Mouse (Mus musculus) hindbrain, embryonic 16.5 days (tissue): ENCODE results near the gene Atp2c1. TPM values are rescaled to one million over a fixed set of nuclear protein-coding genes. Genes with fewer than 3 reads are reported as not detected.

ENCODE experiments used
- ATAC-seq: fragments of 200-750 bp; cut with Nextera tagmentation; 2 replicates; pipeline ENCODE4 v1.8.0; 2017; ENCODE audit warnings: moderate TSS enrichment, moderate library complexity
- H3K27ac ChIP-seq: fragments of 300-500 bp; sonication (generic); 2 replicates; pipeline ENCODE4 v1.5.1; 2014; ENCODE audit warnings: low read depth, mild to moderate bottlenecking, control low read depth, low read length, moderate library complexity
- H3K27me3 ChIP-seq: fragments of 300-500 bp; sonication (generic); replicated peaks from 2 replicates; pipeline ENCODE4 v1.6.1; 2014; ENCODE audit warnings: low read length; ENCODE audit not compliant: control insufficient read depth, insufficient read depth
- H3K36me3 ChIP-seq: fragments of 300-500 bp; sonication (generic); 2 replicates; pipeline ENCODE4 v1.6.1; 2014; ENCODE audit warnings: mild to moderate bottlenecking, low read length, moderate library complexity, mixed read lengths; ENCODE audit not compliant: control insufficient read depth, insufficient read depth
- H3K4me1 ChIP-seq: fragments of 300-500 bp; sonication (generic); 2 replicates; pipeline ENCODE4 v1.6.1; 2014; ENCODE audit warnings: low read depth, low read length; ENCODE audit not compliant: control insufficient read depth, insufficient read depth
- H3K4me2 ChIP-seq: fragments of 300-500 bp; sonication (generic); 2 replicates; pipeline ENCODE4 v1.6.1; 2014; ENCODE audit warnings: mild to moderate bottlenecking, low read length, control low read depth, moderate library complexity
- H3K4me3 ChIP-seq: fragments of 300-500 bp; sonication (generic); 2 replicates; pipeline ENCODE4 v1.5.1; 2014; ENCODE audit warnings: mild to moderate bottlenecking, low read length, control low read depth, moderate library complexity
- H3K9ac ChIP-seq: fragments of 300-500 bp; sonication (generic); 2 replicates; pipeline ENCODE4 v1.6.1; 2014; ENCODE audit warnings: low read depth, mild to moderate bottlenecking, control low read depth, low read length, moderate library complexity
- H3K9me3 ChIP-seq: fragments of 300-500 bp; sonication (generic); 2 replicates; pipeline ENCODE4 v1.6.1; 2014; ENCODE audit warnings: mild to moderate bottlenecking, low read length, moderate library complexity; ENCODE audit not compliant: control insufficient read depth
- WGBS: fragments of 180-500 bp; shearing (Covaris S2); extraction: QIAGEN DNeasy Blood & Tissue Kit; methylation state at CpG from one replicate; pipeline ENCODE4 v1.1.7; 2014; 5-methylcytosine and 5-hydroxymethylcytosine counted together
- polyA plus RNA-seq: library from polyadenylated mRNA; unstranded; fragments of >200 nt; fragmentation: Nextera tagmentation; extraction: Ambion mirVana; gene quantifications from 2 replicates; pipeline ENCODE4 v1.2.1, GENCODE M21; 2015

Gene Atp2c1
- polyA plus RNA-seq, 1 experiment from 2014 or later, result 96.7 TPM

- H3K27ac ChIP-seq, result peak overlapping the region; percentile 87
- WGBS, result under 1% methylated on average over 43 of the region's 83 CpGs
These were observed 32.4 kb downstream of the Atp2c1 start for GRCm38 (mm10) chr9:105494553-105495315.

GRCm38 (mm10) chr9:105492744-105493143 is 34.4 kb downstream of the Atp2c1 start:
- H3K4me1 ChIP-seq, result peaks cover 21% of the 10 kb centered on the region
- H3K27me3 ChIP-seq, result no peaks in the 10 kb centered on the region
- no peak overlapping the region for H3K9ac ChIP-seq
- no peak overlapping the region; the same call in 1 of the 2 replicates for H3K4me3 ChIP-seq
- no peaks in the 10 kb centered on the region for H3K9me3 ChIP-seq
- H3K27ac ChIP-seq, result no peak overlapping the region
- WGBS, result 66% methylated on average over 3 of the region's 3 CpGs
- H3K36me3 ChIP-seq, result 0 out of 2 replicates have a peak, but pooled peaks cover 2% of the 10 kb centered on the region
- ATAC-seq, result no peak
- H3K4me2 ChIP-seq, result peak overlapping the region; percentile 94

More at GRCm38 (mm10) chr9:105494553-105495315, 32.4 kb downstream of the Atp2c1 start:
- Histone ChIP-seq H3K9ac (peak overlapping the region; percentile 78), H3K36me3 (no peaks in the 10 kb centered on the region), H3K27me3 (no peaks in the 10 kb centered on the region), H3K4me2 (peak overlapping the region; percentile 94), H3K9me3 (no peaks in the 10 kb centered on the region), H3K4me3 (peak overlapping the region; percentile 86), H3K4me1 (peaks cover 21% of the 10 kb centered on the region)
- ATAC-seq, result peak; percentile 99

DNA sequence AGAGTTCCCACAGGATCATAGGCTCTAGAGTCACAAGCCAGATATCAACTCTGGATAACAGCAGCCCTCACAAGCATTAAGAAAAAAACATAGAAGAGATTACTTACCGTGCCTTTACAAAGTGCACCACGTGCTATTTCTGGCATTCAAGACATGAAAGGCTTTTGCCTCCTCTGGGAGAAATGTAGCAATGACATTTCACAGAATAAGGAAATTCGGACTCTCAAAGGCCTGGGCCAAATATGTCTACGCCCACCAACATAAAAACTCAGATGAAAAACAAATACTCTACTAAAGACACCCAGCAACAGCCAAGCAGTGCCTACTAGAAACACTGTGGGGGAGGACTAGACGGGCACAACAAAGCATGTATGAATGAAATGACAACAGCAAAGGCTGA is 38.8 kb downstream of the Atp2c1 start:
- no peak overlapping the region for H3K4me2 ChIP-seq
- ATAC-seq, result no peak
- H3K36me3 ChIP-seq, result 0 out of 2 replicates have a peak, but pooled peaks cover 2% of the 10 kb centered on the region
- H3K9ac ChIP-seq, result no peak overlapping the region
- no peak overlapping the region for H3K4me3 ChIP-seq
- 73% methylated on average over 5 of the region's 5 CpGs for WGBS
- peaks cover 23% of the 10 kb centered on the region for H3K4me1 ChIP-seq
- H3K27me3 ChIP-seq, result no peaks in the 10 kb centered on the region
- no peaks in the 10 kb centered on the region for H3K9me3 ChIP-seq
- no peak overlapping the region for H3K27ac ChIP-seq

DNA sequence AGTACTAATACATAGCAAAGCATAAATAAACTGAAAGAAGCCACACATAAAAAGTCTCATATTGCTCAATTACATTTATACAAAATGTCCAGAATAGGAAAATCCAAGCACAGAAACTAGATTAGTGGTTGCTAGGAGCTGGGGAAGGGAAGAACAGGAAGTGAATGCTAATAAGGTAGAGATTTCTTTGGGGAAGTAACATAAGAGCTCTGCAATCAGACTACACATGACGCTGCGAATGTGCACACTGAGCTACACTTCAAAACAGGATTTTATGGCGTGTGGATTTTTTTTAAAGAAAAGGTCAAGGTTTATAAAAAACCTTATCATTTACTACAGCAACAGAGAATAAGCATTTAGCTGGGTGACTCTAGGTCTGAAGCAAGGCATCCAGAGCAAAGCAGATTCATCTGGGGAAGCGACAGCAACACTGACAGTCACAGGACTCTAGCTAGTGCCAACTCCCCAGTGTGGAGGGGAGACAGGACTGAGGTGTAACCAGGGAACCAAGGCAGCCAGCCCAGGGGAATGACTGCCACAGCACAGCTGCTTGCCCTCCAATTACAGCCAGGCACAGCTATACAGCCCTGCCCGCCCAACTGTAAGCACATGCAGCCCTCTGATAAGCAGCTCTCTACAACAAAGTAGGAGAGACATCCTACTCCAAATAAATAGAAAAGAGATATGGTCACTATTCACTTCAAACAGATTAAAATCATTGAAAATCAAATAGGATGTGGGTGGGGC is 42.6 kb downstream of the Atp2c1 start:
- 0 out of 2 replicates have a peak overlapping the region, but pooled peaks have one; percentile 29 for H3K27ac ChIP-seq
- ATAC-seq, result peak; percentile 93
- H3K4me1 ChIP-seq, result peaks cover 7% of the 10 kb centered on the region
- H3K9me3 ChIP-seq, result no peaks in the 10 kb centered on the region
- 54% methylated on average over 5 of the region's 5 CpGs for WGBS
- peak overlapping the region; percentile 17; the same call in 1 of the 2 replicates for H3K4me2 ChIP-seq
- H3K27me3 ChIP-seq, result no peaks in the 10 kb centered on the region
- 0 out of 2 replicates have a peak, but pooled peaks cover 2% of the 10 kb centered on the region for H3K36me3 ChIP-seq
- H3K4me3 ChIP-seq, result no peak overlapping the region
- no peak overlapping the region for H3K9ac ChIP-seq

DNA sequence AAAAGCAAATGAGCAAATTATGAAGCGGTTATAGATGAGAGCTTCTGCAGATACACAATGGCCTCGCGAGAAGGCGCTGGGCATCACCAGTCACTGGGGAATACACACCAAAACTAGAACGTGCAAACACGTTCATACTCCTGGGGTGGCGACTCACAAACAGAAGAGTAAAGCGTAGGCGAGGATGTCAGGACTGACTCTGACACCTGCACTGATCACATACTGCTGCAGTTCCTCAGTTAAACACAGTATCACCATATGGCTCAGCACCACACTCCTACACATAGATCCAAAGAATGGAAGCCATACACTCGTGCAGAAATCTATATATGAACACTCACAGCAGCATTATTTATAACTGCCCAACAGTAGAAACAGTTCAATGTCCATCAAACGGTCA is 43.2 kb downstream of the Atp2c1 start:
- H3K27me3 ChIP-seq, result no peaks in the 10 kb centered on the region

DNA sequence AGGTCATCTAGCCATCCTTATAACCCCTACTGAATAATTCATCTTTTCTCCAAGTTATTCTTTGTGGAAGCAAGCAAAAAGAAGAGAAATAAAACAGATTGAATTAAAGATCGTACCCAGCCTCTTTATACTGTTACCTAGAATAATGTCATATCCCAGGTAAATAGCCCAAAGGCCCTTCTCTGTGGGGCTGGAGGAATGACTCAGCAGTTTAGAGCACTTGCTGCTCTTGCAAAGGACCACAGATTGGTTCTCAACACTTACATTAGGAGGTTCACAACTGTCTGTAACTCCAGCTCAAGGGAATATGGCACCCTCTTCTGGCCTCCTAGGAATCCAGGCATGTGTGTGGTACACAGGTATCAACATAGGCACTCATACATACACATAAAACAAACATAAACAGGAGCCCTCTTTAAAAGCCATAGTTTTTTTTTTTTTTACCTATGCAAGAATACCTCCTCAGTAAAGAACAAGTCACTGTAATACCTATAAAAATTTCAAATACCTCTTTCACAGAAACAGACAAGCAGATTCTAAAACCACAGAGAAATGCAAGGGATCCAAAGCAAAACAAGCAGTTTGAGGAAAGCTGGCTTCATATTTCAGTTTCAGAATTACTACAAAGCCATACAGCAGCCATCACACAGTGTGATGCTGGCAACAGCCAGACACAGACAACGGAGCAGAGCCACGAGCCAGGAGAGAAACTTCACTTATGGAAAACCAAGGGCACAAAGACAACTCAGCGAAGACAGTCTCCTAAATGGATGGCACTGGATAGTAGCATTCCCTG is 44.2 kb downstream of the Atp2c1 start:
- 78% methylated on average over 4 of the region's 4 CpGs for WGBS
- H3K9me3 ChIP-seq, result no peaks in the 10 kb centered on the region
- H3K4me1 ChIP-seq, result peaks cover 7% of the 10 kb centered on the region
- no peak overlapping the region for H3K27ac ChIP-seq
- ATAC-seq, result no peak
- H3K27me3 ChIP-seq, result no peaks in the 10 kb centered on the region
- no peaks in the 10 kb centered on the region for H3K36me3 ChIP-seq
- H3K4me3 ChIP-seq, result no peak overlapping the region
- H3K4me2 ChIP-seq, result no peak overlapping the region
- no peak overlapping the region for H3K9ac ChIP-seq

More for the DNA sequence above, 43.2 kb downstream of the Atp2c1 start:
- no peak overlapping the region for H3K4me2 ChIP-seq
- no peaks in the 10 kb centered on the region for H3K9me3 ChIP-seq
- 0 out of 2 replicates have a peak, but pooled peaks cover 2% of the 10 kb centered on the region for H3K36me3 ChIP-seq
- no peak overlapping the region for H3K9ac ChIP-seq
- no peak overlapping the region for H3K4me3 ChIP-seq
- H3K4me1 ChIP-seq, result peaks cover 7% of the 10 kb centered on the region
- 89% methylated on average over 11 of the region's 11 CpGs for WGBS
- no peak overlapping the region for H3K27ac ChIP-seq
- ATAC-seq, result no peak

DNA sequence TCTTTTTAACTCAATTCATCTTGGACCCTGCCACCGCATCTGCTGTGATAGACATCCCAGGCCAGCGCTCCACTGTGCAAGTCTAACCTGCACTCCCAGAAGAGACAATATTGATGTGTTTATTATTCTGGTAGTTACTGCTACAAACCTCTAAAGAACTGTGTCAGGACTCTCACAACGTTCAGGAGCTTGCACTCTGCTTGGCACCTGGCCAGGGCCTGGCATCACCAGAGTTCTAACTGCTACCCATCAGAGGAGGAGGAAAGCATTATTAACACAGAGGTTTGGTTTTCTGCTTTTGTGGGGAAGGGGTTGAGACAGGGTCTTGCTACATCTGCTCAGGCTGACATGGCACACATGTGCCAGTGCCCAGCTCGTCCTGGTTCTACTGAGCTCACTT is 45.0 kb downstream of the Atp2c1 start:
- no peak overlapping the region for H3K4me2 ChIP-seq
- H3K36me3 ChIP-seq, result no peaks in the 10 kb centered on the region
- H3K9me3 ChIP-seq, result no peaks in the 10 kb centered on the region
- H3K27me3 ChIP-seq, result no peaks in the 10 kb centered on the region
- ATAC-seq, result peak; percentile 54; the same call in 1 of the 2 replicates
- no peak overlapping the region; the same call in 1 of the 2 replicates for H3K9ac ChIP-seq
- peaks cover 7% of the 10 kb centered on the region for H3K4me1 ChIP-seq
- 54% methylated on average over 4 of the region's 4 CpGs for WGBS
- H3K4me3 ChIP-seq, result no peak overlapping the region
- H3K27ac ChIP-seq, result no peak overlapping the region

DNA sequence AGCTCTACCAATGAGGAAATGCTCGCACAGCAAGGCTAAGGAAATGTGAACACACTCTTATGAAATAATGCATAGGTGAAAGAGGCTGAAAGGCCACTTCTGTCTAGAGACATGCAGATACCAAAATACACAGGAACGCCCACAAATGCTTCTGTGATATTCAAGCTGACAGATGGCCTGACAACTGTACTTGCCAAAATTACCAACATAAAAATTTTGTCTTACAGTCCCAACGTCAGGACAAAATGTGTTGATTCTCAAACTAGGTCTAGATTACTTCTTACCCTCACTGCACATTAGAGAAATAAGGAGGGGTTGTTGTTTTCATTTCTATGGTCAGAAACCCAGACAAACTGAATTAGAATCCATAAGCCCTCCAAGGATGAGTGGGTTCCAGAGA is 51.0 kb downstream of the Atp2c1 start:
- ATAC-seq, result no peak
- Histone ChIP-seq H3K9me3 (no peaks in the 10 kb centered on the region), H3K4me2 (no peak overlapping the region), H3K9ac (no peak overlapping the region), H3K27me3 (no peaks in the 10 kb centered on the region), H3K4me1 (no peaks in the 10 kb centered on the region), H3K4me3 (no peak overlapping the region), H3K36me3 (no peaks in the 10 kb centered on the region), H3K27ac (no peak overlapping the region)
- WGBS, result 88% methylated on average over 3 of the region's 3 CpGs
